Mouse (Mus musculus): Measurements from ENCODE around the gene Dennd4a. TPM values are rescaled to one million over a fixed set of nuclear protein-coding genes. Genes with fewer than 3 reads are reported as not detected.
A peak's percentile ranks its signal among the peaks of the same experiment; 100 is the strongest.

The Dennd4a gene
- polyA plus RNA-seq, 1 experiment from 2014 or later, result 4.8 TPM

- ATAC-seq (replicated peaks; ENCODE audit: insufficient number of reproducible peaks, insufficient read depth, low FRiP score, low read depth), result no peak
- H3K4me1 ChIP-seq (replicated peaks), result peaks cover 26% of the 10 kb centered on the region
- H3K36me3 ChIP-seq, result no peaks in the 10 kb centered on the region
- no peak overlapping the region for H3K4me2 ChIP-seq
- WGBS, result 71% methylated on average over 4 of the region's 4 CpGs
- H3K9ac ChIP-seq, result no peak overlapping the region
- H3K9me3 ChIP-seq (replicated peaks), result no peaks in the 10 kb centered on the region
- H3K4me3 ChIP-seq, result no peak overlapping the region
- no peak overlapping the region for H3K27ac ChIP-seq
- no peaks in the 10 kb centered on the region for H3K27me3 ChIP-seq
These were observed 35.6 kb upstream of the Dennd4a start for GRCm38 (mm10) chr9:64775491-64775890.

DNA sequence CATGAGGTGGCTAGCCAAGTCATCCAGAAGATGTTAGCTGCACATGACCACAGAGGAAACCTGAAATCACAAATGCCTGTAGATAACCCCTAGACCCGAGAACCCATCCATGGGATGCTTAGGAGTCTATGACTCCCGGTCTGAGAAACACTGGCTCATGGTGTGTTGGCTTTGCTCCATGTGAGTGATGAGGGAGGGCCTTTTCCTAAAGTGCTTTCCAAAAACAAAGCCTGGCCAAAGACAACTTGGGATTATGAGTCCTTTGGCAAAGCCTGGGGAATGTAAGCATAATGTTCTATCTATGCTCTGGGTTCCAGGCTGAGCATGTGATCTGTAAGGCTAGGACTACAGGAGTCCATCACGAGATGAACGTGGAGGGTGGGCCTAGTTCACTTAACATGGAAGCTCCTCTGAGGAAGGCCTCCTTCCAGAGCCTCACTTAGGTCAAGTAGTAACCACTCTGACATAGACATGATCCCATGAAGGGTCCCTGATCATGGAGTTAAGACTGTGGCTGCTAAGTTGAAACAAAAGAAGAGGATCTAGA is 33.6 kb upstream of the Dennd4a start:
- Histone ChIP-seq H3K9me3 (replicated peaks) (no peaks in the 10 kb centered on the region), H3K4me1 (replicated peaks) (peaks cover 19% of the 10 kb centered on the region), H3K4me2 (no peak overlapping the region), H3K27ac (no peak overlapping the region), H3K4me3 (no peak overlapping the region), H3K36me3 (no peaks in the 10 kb centered on the region), H3K27me3 (no peaks in the 10 kb centered on the region), H3K9ac (no peak overlapping the region)
- ATAC-seq (replicated peaks; ENCODE audit: insufficient number of reproducible peaks, insufficient read depth, low FRiP score, low read depth), result no peak
- WGBS, result 66% methylated on average over 4 of the region's 4 CpGs

DNA sequence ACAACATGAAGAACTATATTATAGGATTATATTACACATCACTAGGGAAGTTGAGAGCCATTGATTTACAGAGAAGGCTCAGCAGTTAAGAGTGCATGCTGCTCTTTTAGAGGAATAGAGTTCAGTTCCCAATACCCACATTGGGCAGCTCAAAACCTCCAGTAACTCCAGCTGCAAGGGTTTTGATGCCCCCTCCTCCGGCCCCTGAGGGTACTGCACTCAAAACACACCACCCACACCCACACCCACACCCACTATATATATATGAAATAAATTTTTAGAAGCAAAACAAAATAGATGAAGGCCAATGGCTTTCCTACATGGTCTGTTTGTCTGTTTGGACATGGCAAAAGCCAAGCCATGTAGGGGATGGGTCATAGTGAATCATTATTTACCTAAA is 33.0 kb upstream of the Dennd4a start:
- Histone ChIP-seq H3K4me1 (replicated peaks) (peaks cover 18% of the 10 kb centered on the region), H3K27ac (no peak overlapping the region), H3K27me3 (no peaks in the 10 kb centered on the region), H3K9ac (no peak overlapping the region), H3K9me3 (replicated peaks) (no peaks in the 10 kb centered on the region), H3K4me3 (no peak overlapping the region), H3K4me2 (no peak overlapping the region), H3K36me3 (no peaks in the 10 kb centered on the region)
- ATAC-seq (replicated peaks; ENCODE audit: insufficient number of reproducible peaks, insufficient read depth, low FRiP score, low read depth), result no peak
- 75% methylated on average over 1 of the region's 1 CpGs for WGBS

GRCm38 (mm10) chr9:64779628-64780027 is 31.5 kb upstream of the Dennd4a start:
- no peak overlapping the region for H3K4me2 ChIP-seq
- no peak for ATAC-seq (replicated peaks; ENCODE audit: insufficient number of reproducible peaks, insufficient read depth, low FRiP score, low read depth)
- H3K9me3 ChIP-seq (replicated peaks), result no peaks in the 10 kb centered on the region
- peaks cover 5% of the 10 kb centered on the region for H3K4me1 ChIP-seq (replicated peaks)
- no peak overlapping the region for H3K4me3 ChIP-seq
- no peaks in the 10 kb centered on the region for H3K27me3 ChIP-seq
- 33% methylated on average over 7 of the region's 7 CpGs for WGBS
- H3K27ac ChIP-seq, result no peak overlapping the region
- H3K9ac ChIP-seq, result no peak overlapping the region
- H3K36me3 ChIP-seq, result no peaks in the 10 kb centered on the region

DNA sequence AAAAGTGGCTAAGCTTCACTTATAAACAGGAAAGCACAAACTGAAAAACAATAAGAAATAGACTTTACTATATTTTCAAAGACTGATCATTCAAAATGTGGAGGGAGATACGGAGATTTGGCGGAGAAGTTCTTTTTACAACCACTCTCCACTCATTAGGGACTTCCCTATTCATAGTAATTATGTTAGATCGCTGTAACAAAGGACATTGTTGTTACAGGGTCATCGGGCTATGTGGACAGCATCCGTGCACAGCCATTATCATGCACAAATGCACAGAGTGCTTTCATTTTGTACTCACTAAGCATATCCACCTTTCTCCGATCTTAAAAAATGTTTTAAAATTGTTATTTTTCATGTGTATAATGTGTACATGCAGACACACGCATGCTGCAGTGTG is 27.6 kb upstream of the Dennd4a start:
- Histone ChIP-seq H3K9me3 (replicated peaks) (no peaks in the 10 kb centered on the region), H3K36me3 (no peaks in the 10 kb centered on the region), H3K9ac (no peak overlapping the region), H3K27ac (no peak overlapping the region), H3K4me2 (no peak overlapping the region), H3K4me3 (no peak overlapping the region), H3K4me1 (replicated peaks) (no peaks in the 10 kb centered on the region), H3K27me3 (no peaks in the 10 kb centered on the region)
- no peak for ATAC-seq (replicated peaks; ENCODE audit: insufficient number of reproducible peaks, insufficient read depth, low FRiP score, low read depth)
- WGBS, result 84% methylated on average over 7 of the region's 7 CpGs

DNA sequence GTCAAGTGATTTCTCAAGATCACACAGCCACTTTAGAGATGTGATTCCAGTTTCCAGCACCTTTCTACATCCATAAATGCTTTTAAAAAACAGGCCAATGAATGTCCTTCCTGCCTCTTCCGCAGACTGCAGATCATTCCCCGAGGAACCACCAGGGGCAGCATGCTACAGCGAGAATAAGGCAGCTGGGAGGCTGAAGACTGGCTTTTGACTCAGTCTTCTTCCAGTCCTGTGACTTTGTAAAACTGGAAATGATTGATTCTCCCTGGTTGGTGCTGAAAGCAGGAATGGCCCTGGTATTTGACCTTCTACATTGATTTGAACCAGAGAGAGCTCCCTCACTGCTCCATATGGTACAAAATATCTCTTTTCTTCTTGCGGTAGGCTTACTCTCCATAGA is 26.3 kb upstream of the Dennd4a start:
- ATAC-seq (replicated peaks; ENCODE audit: insufficient number of reproducible peaks, insufficient read depth, low FRiP score, low read depth), result no peak
- H3K4me1 ChIP-seq (replicated peaks), result no peaks in the 10 kb centered on the region
- H3K27me3 ChIP-seq, result no peaks in the 10 kb centered on the region
- no peak overlapping the region for H3K4me2 ChIP-seq
- H3K4me3 ChIP-seq, result no peak overlapping the region
- no peaks in the 10 kb centered on the region for H3K9me3 ChIP-seq (replicated peaks)
- 33% methylated on average over 4 of the region's 4 CpGs for WGBS
- H3K9ac ChIP-seq, result no peak overlapping the region
- H3K27ac ChIP-seq, result no peak overlapping the region
- H3K36me3 ChIP-seq, result no peaks in the 10 kb centered on the region

DNA sequence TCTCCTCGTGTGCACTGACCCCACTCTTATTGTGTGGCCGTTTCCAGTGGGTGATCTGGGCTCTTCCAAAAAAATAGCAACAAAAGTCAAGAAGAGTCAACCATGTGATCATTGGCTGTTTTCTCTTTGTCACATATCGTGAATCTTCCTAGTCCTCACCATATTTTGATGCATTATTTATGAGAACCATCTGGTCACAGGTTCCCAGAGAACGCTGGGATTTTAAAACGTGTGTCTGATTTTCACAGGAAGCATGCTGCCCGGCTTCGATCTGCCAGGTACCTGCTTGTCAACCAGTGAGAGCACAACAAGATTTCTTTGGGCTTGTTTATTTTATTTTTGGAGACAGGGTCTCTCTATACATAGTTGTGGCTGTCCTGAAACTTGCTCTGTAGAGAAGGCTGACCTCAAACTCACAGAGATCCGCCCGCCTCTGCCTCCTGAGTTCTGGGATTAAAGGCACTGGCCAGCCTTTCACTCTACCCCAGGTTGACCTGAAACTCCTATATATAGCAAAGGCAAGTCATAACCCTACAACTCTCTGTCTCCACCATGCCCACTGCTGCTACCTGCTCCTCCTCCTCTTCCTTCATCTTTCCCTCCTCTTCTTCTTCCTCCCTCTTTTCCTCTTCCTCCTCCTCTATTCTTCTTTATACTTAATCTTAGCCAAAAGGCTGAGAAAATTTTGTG is 24.8 kb upstream of the Dennd4a start:
- peaks cover 3% of the 10 kb centered on the region; the same call in 1 of the 2 replicates for H3K4me1 ChIP-seq (replicated peaks)
- WGBS, result 84% methylated on average over 9 of the region's 9 CpGs
- no peak overlapping the region for H3K4me3 ChIP-seq
- no peak for ATAC-seq (replicated peaks; ENCODE audit: insufficient number of reproducible peaks, insufficient read depth, low FRiP score, low read depth)
- H3K36me3 ChIP-seq, result no peaks in the 10 kb centered on the region
- H3K27ac ChIP-seq, result no peak overlapping the region
- H3K9ac ChIP-seq, result no peak overlapping the region
- H3K9me3 ChIP-seq (replicated peaks), result no peaks in the 10 kb centered on the region
- H3K27me3 ChIP-seq, result no peaks in the 10 kb centered on the region
- no peak overlapping the region for H3K4me2 ChIP-seq

GRCm38 (mm10) chr9:64788070-64788469 is 23.1 kb upstream of the Dennd4a start:
- WGBS, result 80% methylated on average over 7 of the region's 7 CpGs
- Histone ChIP-seq H3K36me3 (no peaks in the 10 kb centered on the region), H3K9me3 (replicated peaks) (no peaks in the 10 kb centered on the region), H3K9ac (no peak overlapping the region), H3K4me3 (no peak overlapping the region), H3K4me1 (replicated peaks) (peaks cover 3% of the 10 kb centered on the region; the same call in 1 of the 2 replicates), H3K4me2 (no peak overlapping the region), H3K27ac (no peak overlapping the region), H3K27me3 (no peaks in the 10 kb centered on the region)
- no peak for ATAC-seq (replicated peaks; ENCODE audit: insufficient number of reproducible peaks, insufficient read depth, low FRiP score, low read depth)

GRCm38 (mm10) chr9:64789341-64789761 is 21.8 kb upstream of the Dennd4a start:
- Histone ChIP-seq H3K27ac (0 out of 2 replicates have a peak overlapping the region, but pooled peaks have one; percentile 9), H3K4me1 (replicated peaks) (peaks cover 3% of the 10 kb centered on the region; the same call in 1 of the 2 replicates), H3K4me3 (no peak overlapping the region), H3K9ac (no peak overlapping the region), H3K36me3 (no peaks in the 10 kb centered on the region), H3K27me3 (no peaks in the 10 kb centered on the region), H3K9me3 (replicated peaks) (no peaks in the 10 kb centered on the region), H3K4me2 (no peak overlapping the region)
- 50% methylated on average over 13 of the region's 13 CpGs for WGBS
- ATAC-seq (replicated peaks; ENCODE audit: insufficient number of reproducible peaks, insufficient read depth, low FRiP score, low read depth), result no peak

DNA sequence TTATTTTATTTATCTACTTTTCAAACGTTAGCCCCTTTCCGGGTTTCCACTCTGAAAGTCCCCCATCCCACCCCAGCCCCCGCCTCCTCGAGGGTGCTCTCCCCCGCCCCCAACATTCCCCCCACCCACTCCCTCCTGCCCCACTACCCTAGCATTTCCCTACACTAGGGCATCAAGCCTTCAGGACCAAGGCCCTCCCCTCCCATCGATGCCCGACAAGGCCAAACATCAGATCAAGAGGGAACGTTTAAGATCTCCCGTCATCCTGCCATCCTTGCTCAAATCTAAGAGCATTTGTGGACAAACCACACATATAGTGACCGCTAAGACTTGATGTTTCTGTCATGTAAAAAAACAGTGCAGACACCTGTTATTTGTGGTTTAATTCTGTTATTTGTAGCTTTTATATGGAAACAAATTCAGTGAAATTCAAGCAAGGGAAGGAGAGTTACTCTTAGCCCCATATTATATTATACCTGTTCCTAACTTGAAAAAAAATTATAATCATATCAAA is 21.2 kb upstream of the Dennd4a start:
- H3K4me2 ChIP-seq, result no peak overlapping the region
- no peaks in the 10 kb centered on the region for H3K36me3 ChIP-seq
- ATAC-seq (replicated peaks; ENCODE audit: insufficient number of reproducible peaks, insufficient read depth, low FRiP score, low read depth), result no peak
- H3K27ac ChIP-seq, result 0 out of 2 replicates have a peak overlapping the region, but pooled peaks have one; percentile 9
- no peaks in the 10 kb centered on the region for H3K27me3 ChIP-seq
- H3K9me3 ChIP-seq (replicated peaks), result no peaks in the 10 kb centered on the region
- no peak overlapping the region for H3K9ac ChIP-seq
- no peak overlapping the region for H3K4me3 ChIP-seq
- peaks cover 3% of the 10 kb centered on the region; the same call in 1 of the 2 replicates for H3K4me1 ChIP-seq (replicated peaks)
- WGBS, result 73% methylated on average over 10 of the region's 10 CpGs

- no peaks in the 10 kb centered on the region for H3K36me3 ChIP-seq
- peaks cover 3% of the 10 kb centered on the region; the same call in 1 of the 2 replicates for H3K4me1 ChIP-seq (replicated peaks)
- WGBS, result 65% methylated on average over 7 of the region's 7 CpGs
- H3K9me3 ChIP-seq (replicated peaks), result no peaks in the 10 kb centered on the region
- no peak overlapping the region for H3K4me2 ChIP-seq
- no peak overlapping the region for H3K4me3 ChIP-seq
- no peak overlapping the region for H3K9ac ChIP-seq
- no peaks in the 10 kb centered on the region for H3K27me3 ChIP-seq
- ATAC-seq (replicated peaks; ENCODE audit: insufficient number of reproducible peaks, insufficient read depth, low FRiP score, low read depth), result no peak
- peak overlapping the region; percentile 14; the same call in 1 of the 2 replicates for H3K27ac ChIP-seq
These were observed 20.2 kb upstream of the Dennd4a start for GRCm38 (mm10) chr9:64790673-64791660.

Data from heart, embryonic 15.5 days (tissue).